Mouse (Mus musculus) heart, embryonic 16.5 days (tissue): ENCODE results near the gene Sbf2. TPM values are rescaled to one million over a fixed set of nuclear protein-coding genes. Genes with fewer than 3 reads are reported as not detected.

Experiments
- ATAC-seq: fragments of 200-750 bp; cut with Nextera tagmentation; replicated peaks from 2 replicates; pipeline ENCODE4 v1.8.0; 2017; ENCODE audit warnings: moderate number of reproducible peaks; ENCODE audit not compliant: insufficient read depth, low FRiP score; ENCODE audit errors: extremely low read depth
- H3K27ac ChIP-seq: fragments of 300-500 bp; sonication (generic); 2 replicates; pipeline ENCODE4 v1.5.1; 2014; ENCODE audit warnings: mild to moderate bottlenecking, low read length, control low read depth, moderate library complexity
- H3K27me3 ChIP-seq: fragments of 300-500 bp; sonication (generic); 2 replicates; pipeline ENCODE4 v1.6.1; 2014; ENCODE audit warnings: low read length, mixed read lengths; ENCODE audit not compliant: control insufficient read depth, insufficient read depth
- H3K36me3 ChIP-seq: fragments of 300-500 bp; sonication (generic); 2 replicates; pipeline ENCODE4 v1.6.1; 2014; ENCODE audit not compliant: control insufficient read depth, insufficient read depth
- H3K4me1 ChIP-seq: fragments of 300-500 bp; sonication (generic); 2 replicates; pipeline ENCODE4 v1.6.1; 2014; ENCODE audit warnings: low read length, mixed read lengths; ENCODE audit not compliant: control insufficient read depth, insufficient read depth
- H3K4me2 ChIP-seq: fragments of 300-500 bp; sonication (generic); 2 replicates; pipeline ENCODE4 v1.6.1; 2014; ENCODE audit warnings: low read depth, mild to moderate bottlenecking, control low read depth, low read length
- H3K4me3 ChIP-seq: fragments of 300-500 bp; sonication (generic); 2 replicates; pipeline ENCODE4 v1.5.1; 2014; ENCODE audit warnings: mild to moderate bottlenecking, control low read depth, low read length
- H3K9ac ChIP-seq: fragments of 300-500 bp; sonication (generic); 2 replicates; pipeline ENCODE4 v1.6.1; 2014; ENCODE audit warnings: low read length, control low read depth
- H3K9me3 ChIP-seq: fragments of 300-500 bp; sonication (generic); replicated peaks from 2 replicates; pipeline ENCODE4 v1.6.1; 2016; ENCODE audit warnings: low read length; ENCODE audit not compliant: control insufficient read depth
- WGBS: fragments of 180-500 bp; shearing (Covaris S2); extraction: QIAGEN DNeasy Blood & Tissue Kit; methylation state at CpG from one replicate; pipeline ENCODE4 v1.1.7; 2014; 5-methylcytosine and 5-hydroxymethylcytosine counted together
- polyA plus RNA-seq: library from polyadenylated mRNA; unstranded; fragments of >200 nt; fragmentation: Nextera tagmentation; extraction: Ambion mirVana; gene quantifications from 2 replicates; pipeline ENCODE4 v1.2.1, GENCODE M21; 2015

Gene Sbf2
- polyA plus RNA-seq, 1 experiment from 2014 or later: 30.8 TPM

DNA sequence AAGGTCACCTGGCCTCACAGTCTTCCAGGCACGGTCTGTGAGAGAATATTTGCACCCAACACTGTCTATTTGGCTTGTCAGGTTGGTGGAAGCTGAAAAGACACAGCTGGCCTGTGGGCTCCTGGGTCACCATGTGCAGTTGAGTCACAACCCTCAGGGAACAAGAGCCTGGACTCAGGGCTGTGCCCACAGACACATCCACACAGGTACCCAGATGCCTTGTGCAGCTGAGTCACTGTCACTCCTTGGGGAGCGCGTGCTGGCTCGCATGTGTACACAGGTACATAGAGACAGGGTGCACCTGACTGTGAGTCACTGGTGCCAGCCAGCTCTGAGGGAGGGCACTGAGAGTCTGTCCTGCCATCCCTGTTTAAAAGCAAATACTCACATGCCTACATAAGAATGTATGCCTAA lies 326.5 kb downstream of the Sbf2 start:
- no peak overlapping the region for H3K4me2 ChIP-seq
- H3K27me3 ChIP-seq: no peaks in the 10 kb centered on the region
- 70% methylated on average over 4 of the region's 4 CpGs for WGBS
- H3K9ac ChIP-seq: peak overlapping the region; percentile 49; the same call in 1 of the 2 replicates
- H3K9me3 ChIP-seq: no peaks in the 10 kb centered on the region
- H3K4me3 ChIP-seq: no peak overlapping the region
- peak overlapping the region; percentile 69 for H3K27ac ChIP-seq
- no peaks in the 10 kb centered on the region for H3K36me3 ChIP-seq
- no peak for ATAC-seq
- H3K4me1 ChIP-seq: peaks cover 26% of the 10 kb centered on the region

DNA sequence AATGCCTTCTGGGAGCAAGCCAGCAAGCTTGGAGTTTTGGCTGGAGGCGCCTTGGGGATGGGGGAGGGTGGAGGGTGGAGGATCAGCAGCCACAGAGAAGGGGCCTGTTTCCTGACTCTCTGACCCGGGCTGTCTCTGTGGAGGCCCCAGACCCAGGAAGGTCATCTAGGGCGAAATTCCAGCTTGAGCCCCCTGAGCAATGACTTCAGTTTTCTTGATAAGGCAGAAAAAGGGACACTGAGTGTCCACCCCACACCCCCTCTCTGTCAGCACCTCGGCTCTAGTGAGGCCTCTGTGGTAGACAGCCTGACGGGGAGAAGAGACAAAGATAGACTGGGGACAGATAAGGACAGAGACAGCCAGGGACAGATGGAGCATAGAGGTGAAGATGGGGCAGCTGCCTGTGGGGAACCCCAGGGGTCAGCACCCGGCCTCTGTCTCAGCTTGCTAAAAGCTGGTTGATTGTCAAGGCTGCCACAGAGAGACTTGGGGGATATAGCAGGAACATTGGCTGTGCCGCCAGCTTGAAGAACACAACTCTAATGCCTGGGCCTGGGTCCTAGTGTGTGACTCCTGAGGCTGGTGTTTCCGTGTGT lies 327.1 kb downstream of the Sbf2 start:
- H3K4me3 ChIP-seq: no peak overlapping the region
- H3K4me1 ChIP-seq: peaks cover 26% of the 10 kb centered on the region
- ATAC-seq: peak; percentile 43; the same call in 1 of the 2 replicates
- peak overlapping the region; percentile 69 for H3K27ac ChIP-seq
- no peaks in the 10 kb centered on the region for H3K36me3 ChIP-seq
- H3K4me2 ChIP-seq: no peak overlapping the region
- H3K9me3 ChIP-seq: no peaks in the 10 kb centered on the region
- peak overlapping the region; percentile 49 for H3K9ac ChIP-seq
- WGBS: 42% methylated on average over 8 of the region's 8 CpGs
- H3K27me3 ChIP-seq: no peaks in the 10 kb centered on the region

DNA sequence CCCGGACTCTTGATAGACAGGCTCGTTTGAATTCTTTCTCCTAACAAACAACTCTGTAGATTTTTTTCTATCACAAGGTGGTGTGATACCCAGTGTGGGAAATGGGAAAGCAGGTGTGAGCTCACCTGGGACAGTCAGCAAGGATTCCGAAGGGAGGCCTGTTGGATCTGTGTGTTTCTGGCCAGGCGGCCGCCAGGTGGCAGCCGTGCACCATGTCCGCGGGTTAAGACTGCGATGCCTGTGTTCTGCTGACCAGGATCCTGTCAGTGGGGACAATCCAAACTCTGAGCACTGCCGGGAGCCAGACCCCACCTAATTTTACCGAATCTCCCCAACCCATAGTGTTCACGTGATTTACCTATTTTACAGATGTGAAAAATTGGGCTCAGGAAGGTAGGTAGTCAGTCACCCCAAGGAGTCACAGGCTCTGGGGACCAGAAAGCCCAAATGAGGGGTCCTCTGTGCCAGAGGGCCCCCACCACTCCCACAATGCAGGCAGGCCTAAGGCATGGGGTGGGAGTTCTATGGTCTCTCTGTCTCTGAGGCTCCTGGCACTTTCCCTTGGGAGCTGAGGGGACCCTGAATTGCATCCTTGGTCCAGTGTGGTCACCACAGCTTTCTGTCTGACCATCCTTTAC lies 327.8 kb downstream of the Sbf2 start:
- Histone ChIP-seq H3K4me2 (no peak overlapping the region; the same call in 1 of the 2 replicates), H3K9me3 (no peaks in the 10 kb centered on the region), H3K27me3 (no peaks in the 10 kb centered on the region), H3K4me3 (no peak overlapping the region), H3K27ac (peak overlapping the region; percentile 69), H3K36me3 (peaks cover 2% of the 10 kb centered on the region; the same call in 1 of the 2 replicates), H3K4me1 (peaks cover 26% of the 10 kb centered on the region), H3K9ac (0 out of 2 replicates have a peak overlapping the region, but pooled peaks have one; percentile 49)
- WGBS: 7% methylated on average over 12 of the region's 12 CpGs
- ATAC-seq: peak; percentile 47

DNA sequence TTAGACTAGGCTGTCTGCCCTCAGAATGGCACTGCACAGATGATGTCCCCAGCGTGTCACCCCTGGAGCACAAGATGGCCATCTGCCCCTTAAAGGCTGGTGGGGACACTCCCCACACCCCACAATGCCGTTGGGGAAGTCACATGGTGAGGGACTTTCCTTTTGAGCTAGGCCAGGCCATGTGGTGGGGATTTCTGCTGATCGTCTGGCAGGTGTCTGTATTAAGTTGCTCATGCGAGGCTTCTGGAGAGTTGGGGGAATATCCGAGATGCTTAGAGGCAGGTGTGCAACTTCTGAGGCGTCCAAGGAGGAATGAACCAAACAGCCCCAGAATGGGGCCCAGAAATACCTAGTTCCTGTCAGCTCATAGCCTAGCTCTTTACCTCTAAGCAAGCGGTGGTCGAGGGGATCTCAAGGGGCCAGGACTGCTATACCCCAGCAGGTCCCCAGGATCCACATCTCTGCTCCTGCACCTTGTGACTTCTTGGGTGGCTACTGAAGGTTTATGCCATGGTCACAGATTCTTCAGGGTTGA lies 328.5 kb downstream of the Sbf2 start:
- no peak overlapping the region for H3K4me3 ChIP-seq
- WGBS: 69% methylated on average over 8 of the region's 8 CpGs
- H3K27me3 ChIP-seq: no peaks in the 10 kb centered on the region
- peaks cover 9% of the 10 kb centered on the region; the same call in 1 of the 2 replicates for H3K36me3 ChIP-seq
- H3K9ac ChIP-seq: no peak overlapping the region
- H3K27ac ChIP-seq: no peak overlapping the region
- no peaks in the 10 kb centered on the region for H3K9me3 ChIP-seq
- peaks cover 26% of the 10 kb centered on the region for H3K4me1 ChIP-seq
- no peak overlapping the region for H3K4me2 ChIP-seq
- no peak for ATAC-seq

DNA sequence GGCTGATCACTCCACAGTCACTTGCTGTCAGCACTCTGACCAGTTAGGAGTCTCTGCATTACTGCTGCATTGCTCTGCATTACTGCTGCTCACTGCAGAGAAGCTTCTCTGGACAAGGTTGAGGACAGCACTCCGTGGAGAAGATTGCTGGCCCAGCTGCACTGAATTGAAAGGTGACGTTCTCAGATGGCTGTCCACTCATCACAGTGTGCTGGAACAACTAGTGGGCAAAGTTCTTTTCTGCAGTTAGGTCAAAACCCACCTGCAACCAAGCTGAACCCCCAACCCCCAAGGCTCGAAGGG lies 328.9 kb downstream of the Sbf2 start:
- Histone ChIP-seq H3K27me3 (no peaks in the 10 kb centered on the region), H3K27ac (no peak overlapping the region), H3K9ac (no peak overlapping the region), H3K4me2 (no peak overlapping the region), H3K4me3 (no peak overlapping the region), H3K36me3 (peaks cover 12% of the 10 kb centered on the region; the same call in 1 of the 2 replicates), H3K9me3 (no peaks in the 10 kb centered on the region), H3K4me1 (peaks cover 26% of the 10 kb centered on the region)
- ATAC-seq: no peak
- 65% methylated on average over 3 of the region's 3 CpGs for WGBS

DNA sequence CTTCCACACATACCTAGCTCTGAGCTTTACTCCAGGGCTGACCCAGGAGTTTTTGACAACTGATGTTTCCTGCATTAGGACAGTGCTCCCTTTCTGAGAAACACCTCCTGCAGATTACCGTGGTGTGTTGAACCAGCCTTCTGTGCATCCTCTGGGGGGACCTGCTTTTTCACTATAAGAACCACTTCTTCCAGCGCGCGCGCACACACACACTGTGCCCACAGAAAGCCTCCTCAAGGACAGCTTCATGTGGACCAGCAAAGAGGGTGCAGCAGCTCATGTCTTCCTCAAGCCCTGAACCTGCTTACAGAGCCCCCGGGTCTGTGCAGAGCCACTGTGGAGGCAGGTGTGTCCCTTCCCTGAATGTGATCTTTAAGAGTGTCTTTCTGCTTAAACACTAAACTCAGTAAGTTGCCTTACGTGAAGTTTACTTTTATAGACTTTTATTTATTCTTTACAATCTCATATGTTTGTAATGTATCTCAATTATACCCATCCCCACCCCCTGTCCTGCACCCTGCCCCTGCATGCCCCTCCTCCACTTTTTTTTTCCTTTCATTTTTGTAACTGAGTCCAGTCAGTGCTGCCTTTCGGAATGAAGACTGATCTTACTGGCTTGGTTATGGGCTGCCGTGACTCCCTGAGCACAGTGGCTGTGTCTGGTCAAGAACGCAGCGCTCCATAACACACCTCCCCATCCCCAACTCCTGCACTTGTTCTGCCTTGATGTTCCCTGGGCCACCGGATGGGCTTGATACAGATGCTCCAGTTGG lies 329.5 kb downstream of the Sbf2 start:
- 84% methylated on average over 12 of the region's 12 CpGs for WGBS

GRCm38 (mm10) chr7:110283484-110284275 lies 331.0 kb downstream of the Sbf2 start:
- ATAC-seq: no peak
- Histone ChIP-seq H3K27me3 (no peaks in the 10 kb centered on the region), H3K9ac (no peak overlapping the region), H3K36me3 (peaks cover 29% of the 10 kb centered on the region), H3K9me3 (no peaks in the 10 kb centered on the region), H3K4me2 (no peak overlapping the region), H3K27ac (no peak overlapping the region), H3K4me1 (peaks cover 18% of the 10 kb centered on the region), H3K4me3 (no peak overlapping the region)
- 87% methylated on average over 6 of the region's 6 CpGs for WGBS

More for the DNA sequence above, 329.5 kb downstream of the Sbf2 start:
- no peak overlapping the region for H3K9ac ChIP-seq
- H3K4me3 ChIP-seq: no peak overlapping the region
- no peaks in the 10 kb centered on the region for H3K27me3 ChIP-seq
- H3K4me2 ChIP-seq: no peak overlapping the region
- ATAC-seq: no peak
- H3K36me3 ChIP-seq: peaks cover 14% of the 10 kb centered on the region
- H3K9me3 ChIP-seq: no peaks in the 10 kb centered on the region
- peaks cover 26% of the 10 kb centered on the region for H3K4me1 ChIP-seq
- no peak overlapping the region for H3K27ac ChIP-seq

DNA sequence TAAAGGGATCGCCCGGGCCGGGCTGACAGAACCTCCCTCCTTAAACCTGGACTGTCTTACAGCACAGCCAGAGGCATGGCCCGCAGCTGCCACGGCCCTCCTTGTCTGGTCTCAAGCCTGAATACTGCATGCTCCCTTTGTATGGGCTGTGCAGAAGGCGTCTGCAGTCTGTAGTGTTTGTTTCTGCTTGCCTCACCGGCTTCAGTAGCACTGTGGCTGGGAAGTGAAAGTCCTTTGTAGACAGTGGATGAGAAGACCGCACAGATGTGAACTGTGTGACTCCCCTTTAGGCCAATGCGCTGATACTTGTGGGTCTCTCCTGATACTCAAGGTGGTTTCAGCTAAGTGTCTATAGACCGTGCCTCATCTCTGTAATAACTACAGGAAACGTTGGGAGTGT lies 331.9 kb downstream of the Sbf2 start:
- no peak overlapping the region for H3K4me3 ChIP-seq
- H3K9me3 ChIP-seq: no peaks in the 10 kb centered on the region
- no peak for ATAC-seq
- H3K9ac ChIP-seq: no peak overlapping the region
- 80% methylated on average over 11 of the region's 11 CpGs for WGBS
- H3K27me3 ChIP-seq: no peaks in the 10 kb centered on the region
- peaks cover 29% of the 10 kb centered on the region for H3K36me3 ChIP-seq
- peaks cover 9% of the 10 kb centered on the region for H3K4me1 ChIP-seq
- H3K4me2 ChIP-seq: no peak overlapping the region
- no peak overlapping the region for H3K27ac ChIP-seq
